Mouse (Mus musculus) bone marrow, adult 2 months (tissue): ENCODE measurements around the gene Zdhhc19.

Source experiments
- CTCF ChIP-seq: fragments of 200-500 bp; IDR thresholded peaks from 2 replicates; pipeline ENCODE4 v1.5.1; 2011; ENCODE audit warnings: low read length, control low read depth; ENCODE audit not compliant: control insufficient read depth, insufficient read depth
- POLR2A ChIP-seq: fragments of 200-500 bp; IDR thresholded peaks from 2 replicates; pipeline ENCODE4 v1.6.1; 2011; ENCODE audit warnings: low read depth, mild to moderate bottlenecking, control low read depth, low read length, borderline replicate concordance; ENCODE audit not compliant: control insufficient read depth

DNA sequence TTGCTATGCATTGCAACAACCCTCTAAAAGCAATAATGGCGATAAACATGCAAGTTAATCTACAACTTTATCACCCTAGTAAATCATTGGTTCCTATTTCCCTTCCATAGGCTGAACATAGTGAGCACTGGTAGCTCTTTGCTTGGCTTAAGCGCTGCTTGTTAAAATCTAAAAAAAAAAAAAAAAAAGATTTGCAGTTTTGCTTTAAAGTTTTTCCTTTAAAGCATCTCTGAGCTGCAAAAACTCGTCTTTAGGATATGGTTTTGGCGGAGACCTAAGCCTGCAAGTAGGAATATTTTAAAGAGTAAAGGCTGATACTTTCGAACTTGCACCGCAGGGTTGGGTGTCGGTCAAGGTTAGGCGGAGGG is 112.3 kb downstream of the Zdhhc19 start:
- TF ChIP-seq POLR2A (no peak), CTCF (no peak)
